Mouse (Mus musculus) heart, adult 18-20 months (tissue): ENCODE measurements around the gene Ddx21. TPM values are rescaled to one million over a fixed set of nuclear protein-coding genes. Genes with fewer than 3 reads are reported as not detected.
"Not testable (repeated sequence)": the region's sequence is repeated elsewhere in the genome, so short reads cannot be mapped to it uniquely, and the experiment has no call there.

ENCODE experiments used
- DNase-seq, 2 experiments: peaks; one replicate each; pipeline ENCODE4 v3.0.0; 2021 to 2022; ENCODE audit warnings: mixed read lengths in 1 of 2
- long read RNA-seq, 2 experiments: library from polyadenylated mRNA; stranded (forward); transcript quantifications; one replicate each; pipeline ENCODE4 v2.0.0; 2021
- total RNA-seq, 2 experiments: library from RNA; stranded (reverse); gene quantifications; 2 replicates each; pipeline ENCODE4 v1.2.3; 2021

The Ddx21 gene
- total RNA-seq = 10 to 100 TPM; 30.9 to 31.8 TPM
- long read RNA-seq, experiment 1, full-length matches to known transcripts = 6 of 13 reads
- long read RNA-seq, experiment 1, partial matches to known transcripts = 3 of 13 reads
- long read RNA-seq, experiment 1, other reads (novel, unspliced or antisense) = 4 of 13 reads
- long read RNA-seq, experiment 2, full-length matches to known transcripts = 4 of 7 reads
- long read RNA-seq, experiment 2, partial matches to known transcripts = 2 of 7 reads
- long read RNA-seq, experiment 2, other reads (novel, unspliced or antisense) = 1 of 7 reads

GRCm38 (mm10) chr10:62602177-62603040 is at the start of gene Ddx21:
Gene Ddx21 (minus strand): TSS chr10:62602281.
- peak; percentile 92 to 93 for DNase-seq

- peak; percentile 98 to 100 for DNase-seq
These were observed 49.1 kb upstream of the Ddx21 start, which contains the start of gene Ddx50 for GRCm38 (mm10) chr10:62650881-62651810. Gene Ddx50 (minus strand): TSS chr10:62651218.

- no peak for DNase-seq
These were observed 48.3 kb upstream of the Ddx21 start for GRCm38 (mm10) chr10:62650358-62650782.

- DNase-seq = no peak
These were observed 2.1 kb upstream of the Ddx21 start for GRCm38 (mm10) chr10:62604161-62604560.

GRCm38 (mm10) chr10:62603233-62604030 is 1.4 kb upstream of the Ddx21 start:
- DNase-seq = no peak

GRCm38 (mm10) chr10:62601833-62602176 is 276 bp downstream of the Ddx21 start:
- DNase-seq = no peak

- no peak for DNase-seq
These were observed 859 bp downstream of the Ddx21 start for GRCm38 (mm10) chr10:62601053-62601791.

GRCm38 (mm10) chr10:62600056-62600455 is 2.0 kb downstream of the Ddx21 start:
- no peak for DNase-seq

GRCm38 (mm10) chr10:62599311-62599710 is 2.8 kb downstream of the Ddx21 start:
- not testable (repeated sequence) for DNase-seq

- no peak for DNase-seq
These were observed 9.6 kb downstream of the Ddx21 start for GRCm38 (mm10) chr10:62592496-62592895.

GRCm38 (mm10) chr10:62590200-62590599 is 11.9 kb downstream of the Ddx21 start:
- peak; percentile 89 to 95 for DNase-seq

GRCm38 (mm10) chr10:62588616-62589015 is 13.5 kb downstream of the Ddx21 start:
- peak; percentile 27 to 47 for DNase-seq

- DNase-seq = no peak
These were observed 18.8 kb downstream of the Ddx21 start for GRCm38 (mm10) chr10:62583245-62583644.

GRCm38 (mm10) chr10:62582701-62583100 is 19.4 kb downstream of the Ddx21 start:
- DNase-seq = no peak

- peak; percentile 11 to 34 for DNase-seq
These were observed 19.8 kb downstream of the Ddx21 start for GRCm38 (mm10) chr10:62582263-62582662.

- not testable (repeated sequence) for DNase-seq
These were observed 23.0 kb downstream of the Ddx21 start for GRCm38 (mm10) chr10:62579129-62579528.

- DNase-seq = peak; percentile 98 to 99
These were observed 23.6 kb downstream of the Ddx21 start, which contains the start of gene Kif1bp for GRCm38 (mm10) chr10:62578338-62579100. Gene Kif1bp (minus strand): TSS chr10:62578457.

GRCm38 (mm10) chr10:62577673-62578337 is 24.3 kb downstream of the Ddx21 start:
- DNase-seq = no peak

- no peak for DNase-seq
These were observed 27.1 kb downstream of the Ddx21 start for GRCm38 (mm10) chr10:62575001-62575400.
